Mouse (Mus musculus) thymus, adult 2 months (tissue): Measurements from ENCODE around the gene Filip1.

Experiments used
- CTCF ChIP-seq: fragments of 200-500 bp; IDR thresholded peaks from 2 replicates; pipeline ENCODE4 v1.5.1; 2012; ENCODE audit warnings: mild to moderate bottlenecking, control low read depth, low read length, moderate library complexity, borderline replicate concordance; ENCODE audit not compliant: control insufficient read depth, poor library complexity, insufficient read depth; ENCODE audit errors: extremely low read depth
- POLR2A ChIP-seq: fragments of 200-500 bp; IDR thresholded peaks from 2 replicates; pipeline ENCODE4 v1.6.1; 2012; ENCODE audit warnings: mild to moderate bottlenecking, low read length, control low read depth, moderate library complexity; ENCODE audit not compliant: control insufficient read depth, poor library complexity, insufficient read depth; ENCODE audit errors: extremely low read depth

DNA sequence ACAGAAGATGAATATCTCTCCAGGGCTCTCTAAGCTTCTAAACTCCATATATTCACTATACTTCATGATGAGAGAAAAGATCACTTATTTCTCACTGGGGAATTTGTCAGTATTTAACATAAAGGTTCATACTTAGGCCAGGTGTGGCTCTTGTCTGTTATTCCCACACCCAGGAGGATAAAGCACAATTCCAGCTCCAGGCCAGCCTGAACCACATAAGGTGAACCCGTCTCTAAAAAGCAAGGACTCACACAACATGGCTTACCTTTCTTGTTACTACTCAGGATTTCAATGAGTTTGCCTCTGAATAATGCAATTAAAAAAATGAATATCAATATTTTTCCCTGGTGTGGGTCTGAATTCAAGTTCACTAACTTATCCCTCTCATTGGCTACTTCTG lies 23.6 kb downstream of the Filip1 start:
- no peak for TF ChIP-seq POLR2A
- TF ChIP-seq CTCF: no peak
